Mouse (Mus musculus) ES-Bruce4 (cell line): ENCODE measurements around the gene 1520401A03Rik. TPM values are rescaled to one million over a fixed set of nuclear protein-coding genes. Genes with fewer than 3 reads are reported as not detected.

ENCODE experiments used
- H3K27ac ChIP-seq: 2 replicates; pipeline ENCODE4 v1.5.1; 2012; ENCODE audit warnings: low read length, inconsistent platforms; ENCODE audit not compliant: insufficient read depth
- H3K27me3 ChIP-seq: 2 replicates; pipeline ENCODE4 v1.6.1; 2012; ENCODE audit warnings: mild to moderate bottlenecking, low read length, inconsistent platforms; ENCODE audit not compliant: control insufficient read depth, poor library complexity, insufficient read depth, severe bottlenecking
- H3K36me3 ChIP-seq: 2 replicates; pipeline ENCODE4 v1.6.1; 2012; ENCODE audit warnings: inconsistent platforms, mild to moderate bottlenecking, low read length, moderate library complexity; ENCODE audit not compliant: control insufficient read depth, poor library complexity, insufficient read depth, severe bottlenecking
- H3K4me1 ChIP-seq: one replicate; pipeline ENCODE4 v1.8.1; 2011; ENCODE audit warnings: low read length; ENCODE audit not compliant: control insufficient read depth, insufficient read depth
- H3K4me3 ChIP-seq: 2 replicates; pipeline ENCODE4 v1.5.1; 2011; ENCODE audit warnings: low read depth, mild to moderate bottlenecking, low read length
- H3K9ac ChIP-seq: 2 replicates; pipeline ENCODE4 v1.6.1; 2012; ENCODE audit warnings: low read depth, mild to moderate bottlenecking, inconsistent platforms; ENCODE audit not compliant: poor library complexity, severe bottlenecking
- H3K9me3 ChIP-seq: replicated peaks from 2 replicates; pipeline ENCODE4 v1.6.1; 2012; ENCODE audit warnings: mild to moderate bottlenecking, low read length, inconsistent platforms; ENCODE audit not compliant: control insufficient read depth, poor library complexity, insufficient read depth, severe bottlenecking
- CTCF ChIP-seq: IDR thresholded peaks from one replicate; pipeline ENCODE4 v1.8.1; 2011; ENCODE audit warnings: low read depth, low read length
- EP300 ChIP-seq: IDR thresholded peaks from 2 replicates; pipeline ENCODE4 v1.6.1; 2011; ENCODE audit warnings: low read depth, low read length; ENCODE audit not compliant: insufficient read depth
- POLR2A ChIP-seq: IDR thresholded peaks from one replicate; pipeline ENCODE4 v1.8.1; 2011; ENCODE audit warnings: low read length; ENCODE audit not compliant: insufficient read depth
- polyA plus RNA-seq: library from polyadenylated mRNA; stranded (reverse); fragments of >200 nt; gene quantifications from 2 replicates; pipeline ENCODE4 v1.2.4, GENCODE M21; 2011; ENCODE audit warnings: low read depth; ENCODE audit not compliant: missing spikeins, insufficient read depth, insufficient read length

Gene 1520401A03Rik
- polyA plus RNA-seq, 1 experiment: 4.1 TPM

DNA sequence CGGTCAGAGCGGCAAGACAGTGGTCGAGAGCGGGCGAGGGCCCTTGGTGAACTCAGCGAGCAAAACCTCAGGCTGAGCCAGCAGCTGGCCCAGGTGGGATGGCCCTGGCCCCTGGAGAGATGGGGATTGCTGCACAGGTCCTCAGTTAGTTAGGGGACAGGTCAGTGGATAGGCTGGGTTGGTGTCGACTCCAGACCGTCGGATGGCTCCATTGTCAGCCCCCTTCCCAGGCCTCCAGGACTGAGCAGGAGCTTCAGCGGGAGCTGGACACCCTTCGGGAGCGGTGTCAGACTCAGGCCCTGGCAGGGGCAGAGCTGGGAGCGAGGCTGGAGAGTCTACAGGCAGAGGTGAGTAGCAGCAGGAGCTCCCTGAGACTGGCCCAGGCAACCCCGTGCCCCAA lies 57.1 kb downstream of the 1520401A03Rik start:
- no peak overlapping the region for H3K27ac ChIP-seq
- H3K9me3 ChIP-seq: no peaks in the 10 kb centered on the region
- H3K36me3 ChIP-seq: peaks cover 10% of the 10 kb centered on the region; the same call in 1 of the 2 replicates
- TF ChIP-seq CTCF: no peak
- TF ChIP-seq EP300: no peak
- no peak for TF ChIP-seq POLR2A
- no peak overlapping the region for H3K9ac ChIP-seq
- no peak overlapping the region for H3K4me3 ChIP-seq
- peaks cover 3% of the 10 kb centered on the region for H3K4me1 ChIP-seq
- H3K27me3 ChIP-seq: no peaks in the 10 kb centered on the region

DNA sequence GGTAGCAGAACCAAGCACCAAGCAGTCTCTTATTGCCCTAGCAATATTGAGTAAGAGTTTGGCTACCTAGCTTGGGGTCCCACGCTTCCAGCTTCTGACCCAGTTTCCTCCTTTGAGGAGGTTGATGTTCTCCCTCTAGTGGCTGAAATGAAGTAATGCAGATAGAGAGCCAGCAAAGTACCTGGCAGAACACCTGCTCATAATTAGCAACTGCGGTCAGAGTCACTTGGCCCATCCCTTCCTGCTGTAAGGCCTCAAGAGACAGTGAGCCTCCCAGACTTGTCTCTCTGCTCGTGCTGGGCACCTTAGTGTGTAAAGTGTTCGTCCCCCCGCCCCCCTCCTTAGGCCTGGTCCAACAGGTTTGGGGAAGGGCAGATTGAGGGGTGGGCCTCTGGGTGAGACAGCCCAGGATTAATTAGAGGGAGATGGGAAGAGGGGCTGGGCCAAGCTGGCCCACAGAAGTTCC lies 58.0 kb downstream of the 1520401A03Rik start:
- no peak overlapping the region for H3K27ac ChIP-seq
- H3K27me3 ChIP-seq: no peaks in the 10 kb centered on the region
- H3K9me3 ChIP-seq: no peaks in the 10 kb centered on the region
- peak; percentile 51 for TF ChIP-seq CTCF
- no peak for TF ChIP-seq EP300
- no peaks in the 10 kb centered on the region for H3K4me1 ChIP-seq
- H3K4me3 ChIP-seq: no peak overlapping the region
- H3K36me3 ChIP-seq: peaks cover 10% of the 10 kb centered on the region; the same call in 1 of the 2 replicates
- H3K9ac ChIP-seq: no peak overlapping the region

- no peaks in the 10 kb centered on the region for H3K36me3 ChIP-seq
- no peaks in the 10 kb centered on the region for H3K9me3 ChIP-seq
- H3K4me1 ChIP-seq: no peaks in the 10 kb centered on the region
- no peak overlapping the region for H3K27ac ChIP-seq
- H3K4me3 ChIP-seq: no peak overlapping the region
- H3K9ac ChIP-seq: no peak overlapping the region
- no peaks in the 10 kb centered on the region for H3K27me3 ChIP-seq
- TF ChIP-seq CTCF (peak; percentile 76), POLR2A (no peak), EP300 (no peak)
These were observed 61.1 kb downstream of the 1520401A03Rik start for GRCm38 (mm10) chr17:23661526-23661925.

- peak overlapping the region; percentile 11; the same call in 1 of the 2 replicates for H3K9ac ChIP-seq
- TF ChIP-seq CTCF (no peak), POLR2A (no peak), EP300 (no peak)
- no peaks in the 10 kb centered on the region for H3K36me3 ChIP-seq
- H3K4me3 ChIP-seq: peak overlapping the region; percentile 69
- no peaks in the 10 kb centered on the region for H3K9me3 ChIP-seq
- H3K27me3 ChIP-seq: no peaks in the 10 kb centered on the region
- H3K27ac ChIP-seq: no peak overlapping the region
- H3K4me1 ChIP-seq: no peaks in the 10 kb centered on the region
These were observed 61.7 kb downstream of the 1520401A03Rik start for GRCm38 (mm10) chr17:23660876-23661200.

DNA sequence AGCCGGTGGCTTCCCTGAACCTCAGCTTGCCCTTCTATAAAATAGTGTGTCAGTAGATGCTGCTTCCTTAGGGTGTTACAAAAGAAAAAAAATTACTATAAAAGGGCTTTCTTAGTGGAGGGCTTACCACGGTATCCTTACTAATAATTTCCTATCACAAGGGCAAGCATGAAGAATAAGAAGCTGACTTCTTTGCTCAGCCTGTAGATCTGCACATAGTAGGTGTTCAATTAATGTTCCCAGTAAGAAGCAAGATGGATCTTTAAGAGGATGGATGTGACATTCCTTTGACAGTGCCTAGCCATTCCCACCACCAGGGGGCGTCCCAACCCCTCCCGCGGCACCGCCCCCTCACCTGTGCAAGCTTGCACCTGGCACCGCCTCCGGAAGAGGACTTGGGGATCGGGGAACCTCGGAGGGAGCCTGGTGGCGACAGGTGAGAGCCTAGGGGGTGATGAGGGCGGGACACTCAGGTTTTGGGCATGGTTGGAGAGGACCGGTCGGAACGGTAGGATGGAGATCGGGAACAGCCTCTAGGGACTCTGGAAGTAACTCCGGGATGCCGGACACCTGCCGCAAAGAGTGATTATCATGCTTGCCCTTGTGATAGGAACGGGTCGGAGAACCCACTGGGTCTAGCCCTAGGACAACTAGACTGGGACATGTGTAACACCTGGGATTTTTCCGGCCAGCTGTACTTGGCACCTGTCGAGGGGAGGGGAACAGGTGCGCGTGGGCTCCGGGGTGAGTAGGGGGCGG lies 62.3 kb downstream of the 1520401A03Rik start, which contains the start of gene Bicdl2:
Bicdl2 (plus strand) TSS at position 390 of the 759 bp plus-strand sequence.
- H3K9ac ChIP-seq: peak within 1 kb of the TSS; percentile 11; the same call in 1 of the 2 replicates
- no peak within 1 kb of the TSS for H3K27ac ChIP-seq
- H3K4me1 ChIP-seq: no peaks in the 10 kb centered on the region
- peak within 1 kb of the TSS; percentile 69 for H3K4me3 ChIP-seq
- TF ChIP-seq POLR2A (no peak), CTCF (peak; percentile 89), EP300 (0 out of 2 replicates have a peak, but pooled peaks have one; percentile 16)
- H3K27me3 ChIP-seq: no peaks in the 10 kb centered on the region
- no peaks in the 10 kb centered on the region for H3K36me3 ChIP-seq
- no peaks in the 10 kb centered on the region for H3K9me3 ChIP-seq

GRCm38 (mm10) chr17:23658450-23658849 lies 64.1 kb downstream of the 1520401A03Rik start:
- Histone ChIP-seq H3K4me3 (no peak overlapping the region), H3K27ac (no peak overlapping the region), H3K9ac (no peak overlapping the region), H3K4me1 (no peaks in the 10 kb centered on the region), H3K9me3 (no peaks in the 10 kb centered on the region), H3K36me3 (no peaks in the 10 kb centered on the region), H3K27me3 (no peaks in the 10 kb centered on the region)
- TF ChIP-seq EP300 (no peak), CTCF (no peak), POLR2A (no peak)

Other genes starting within 250 kb of the 1520401A03Rik start
- gene Vmn2r117, start 243.1 kb downstream of the 1520401A03Rik start, polyA plus RNA-seq: not detected in 2 replicates
- gene Zfp213, start 158.5 kb downstream of the 1520401A03Rik start, polyA plus RNA-seq: 4.2 and 4.9 TPM in 2 replicates
- gene Zfp13, start 123.3 kb downstream of the 1520401A03Rik start, polyA plus RNA-seq: 25.1 and 27.7 TPM in 2 replicates
- 51.8 and 58.5 TPM in 2 replicates for gene Zscan10, start 121.9 kb downstream of the 1520401A03Rik start, polyA plus RNA-seq
- gene Mmp25, start 77.5 kb downstream of the 1520401A03Rik start, polyA plus RNA-seq: 10.9 and 12.6 TPM in 2 replicates
- 2.9 and 3.2 TPM in 2 replicates for gene Bicdl2, start 62.3 kb downstream of the 1520401A03Rik start, polyA plus RNA-seq
- 145 and 149 TPM in 2 replicates for gene Hcfc1r1, start 49.2 kb downstream of the 1520401A03Rik start, polyA plus RNA-seq
- gene Thoc6, start 48.9 kb downstream of the 1520401A03Rik start, polyA plus RNA-seq: 57.3 and 63.1 TPM in 2 replicates
- gene Tnfrsf12a, start 45.3 kb downstream of the 1520401A03Rik start, polyA plus RNA-seq: 51.7 and 61.7 TPM in 2 replicates
- gene Cldn6, start 43.5 kb downstream of the 1520401A03Rik start, polyA plus RNA-seq: 300 and 333 TPM in 2 replicates
- gene Cldn9, start 38.8 kb downstream of the 1520401A03Rik start, polyA plus RNA-seq: 1.7 and 2.9 TPM in 2 replicates
- 26.5 and 27.7 TPM in 2 replicates for gene Pkmyt1, start 3.6 kb upstream of the 1520401A03Rik start, polyA plus RNA-seq
- gene Paqr4, start 18.1 kb upstream of the 1520401A03Rik start, polyA plus RNA-seq: 2.4 and 2.7 TPM in 2 replicates
- 0.57 and 1.4 TPM in 2 replicates for gene Kremen2, start 23.1 kb upstream of the 1520401A03Rik start, polyA plus RNA-seq
- gene Flywch1, start 48.8 kb upstream of the 1520401A03Rik start, polyA plus RNA-seq: 32.9 and 34.2 TPM in 2 replicates
- 10.7 and 13.1 TPM in 2 replicates for gene Flywch2, start 63.3 kb upstream of the 1520401A03Rik start, polyA plus RNA-seq
- gene Srrm2, start 67.7 kb upstream of the 1520401A03Rik start, polyA plus RNA-seq: 552 and 560 TPM in 2 replicates
- gene Elob, start 106.4 kb upstream of the 1520401A03Rik start, polyA plus RNA-seq: 398 and 458 TPM in 2 replicates
- gene Prss33, start 113.3 kb upstream of the 1520401A03Rik start, polyA plus RNA-seq: 1.6 and 2.0 TPM in 2 replicates
- gene Prss32, start 121.1 kb upstream of the 1520401A03Rik start, polyA plus RNA-seq: not detected in 2 replicates
- 16.0 and 19.3 TPM in 2 replicates for gene Prss41, start 121.4 kb upstream of the 1520401A03Rik start, polyA plus RNA-seq
- not detected in 2 replicates for gene Prss21, start 145.3 kb upstream of the 1520401A03Rik start, polyA plus RNA-seq
- not detected in 2 replicates for gene Dcpp1, start 158.1 kb upstream of the 1520401A03Rik start, polyA plus RNA-seq
- gene Dcpp2, start 158.1 kb upstream of the 1520401A03Rik start, polyA plus RNA-seq: not detected in 2 replicates
- not detected in 2 replicates for gene Dcpp3, start 194.7 kb upstream of the 1520401A03Rik start, polyA plus RNA-seq
- not detected in 2 replicates for gene Sbp, start 218.9 kb upstream of the 1520401A03Rik start, polyA plus RNA-seq
- gene Sbpl, start 232.5 kb upstream of the 1520401A03Rik start, polyA plus RNA-seq: not detected in 2 replicates